Comparison of ENCODE assay signal across 15 mouse cellular contexts in the genomic region with DNA sequence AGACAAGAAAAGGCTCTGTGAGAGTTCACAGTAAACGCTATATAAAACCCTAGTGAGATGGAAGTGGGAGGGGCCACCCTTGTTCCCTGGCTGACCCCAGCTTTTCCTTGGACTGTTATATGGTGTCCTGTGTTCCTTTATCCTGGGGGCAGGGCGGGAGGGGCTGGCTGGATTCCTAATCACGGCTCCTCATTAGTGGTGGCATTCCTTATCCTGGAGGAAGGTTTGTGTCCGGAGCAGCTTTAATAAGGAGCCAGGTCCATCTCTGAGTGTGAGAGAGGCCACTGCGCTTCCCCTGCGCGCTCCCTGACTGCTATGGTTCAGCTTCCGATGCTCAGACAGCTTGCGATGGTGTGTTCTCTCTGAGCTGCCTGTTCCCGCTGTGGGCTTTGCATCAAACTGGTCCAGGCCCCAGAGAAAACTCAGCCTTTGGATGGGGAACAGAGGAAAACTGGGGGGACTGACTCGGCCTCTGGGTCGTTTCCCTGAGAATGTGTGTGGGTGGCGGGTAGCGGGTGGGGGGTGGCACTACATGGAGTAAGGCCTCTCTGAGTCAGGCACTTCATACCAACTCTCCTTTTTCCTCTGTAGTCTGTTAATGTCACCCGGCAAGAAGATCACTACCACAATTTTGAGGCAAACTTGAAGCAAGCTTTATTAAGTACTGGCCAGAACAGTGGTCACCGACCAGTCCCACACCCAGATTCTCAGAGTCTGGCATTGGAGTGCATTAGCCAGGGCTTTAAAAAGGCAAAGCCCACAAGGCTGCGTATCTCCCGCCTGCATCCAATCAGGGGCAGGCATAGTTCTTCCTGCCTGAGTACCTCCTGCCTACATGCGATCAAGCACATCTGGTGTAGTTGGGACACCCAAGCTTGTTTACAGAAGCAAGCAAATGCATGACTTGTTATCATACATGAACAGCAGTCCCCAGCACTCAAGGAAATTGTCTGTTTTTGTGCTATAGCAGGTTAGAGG. TPM values are rescaled to one million over a fixed set of nuclear protein-coding genes. Genes with fewer than 3 reads are reported as not detected.
DNase-seq lines count a peak whose midpoint lies in the region; ATAC-seq and TF ChIP-seq lines count a peak whose summit lies in the region.
"Had no signal": no experiment of that assay in that cellular context is flagged by ENCODE, and none has a peak within 500 bp of the region (broad histone marks: within the 10 kb centered on the region; RNA-seq: fewer than 3 reads in every experiment).

No protein-coding gene starts in this region.

- H3K4me2 ChIP-seq in embryonic facial prominence, embryonic 12.5 days (replicated peaks), result no peak overlapping the region
- H3K4me2 ChIP-seq: heart, embryonic 13.5 days; hindbrain, embryonic 14.5 days; kidney, embryonic 15.5 days; liver, embryonic 11.5 days had no signal

- no peaks in the 10 kb centered on the region for H3K27me3 ChIP-seq in embryonic facial prominence, embryonic 12.5 days
- H3K27me3 ChIP-seq: kidney, embryonic 15.5 days had no signal

- no peak; the same call in 1 of the 2 replicates for ATAC-seq in embryonic facial prominence, embryonic 12.5 days (ENCODE audit: insufficient number of reproducible peaks, insufficient read depth, low FRiP score, low TSS enrichment)

- 40% methylated on average over 19 of the region's 19 CpGs for WGBS in embryonic facial prominence, embryonic 12.5 days

- no peaks in the 10 kb centered on the region for H3K36me3 ChIP-seq in embryonic facial prominence, embryonic 12.5 days
- H3K36me3 ChIP-seq: heart, embryonic 13.5 days; kidney, embryonic 15.5 days had no signal

- no peak overlapping the region for H3K4me3 ChIP-seq in layer of hippocampus, adult 2 months
- no peak overlapping the region for H3K4me3 ChIP-seq in embryonic facial prominence, embryonic 12.5 days
- H3K4me3 ChIP-seq: gastrocnemius, adult 2 months; heart, embryonic 13.5 days; kidney, embryonic 15.5 days had no signal

- DNase-seq in layer of hippocampus, adult 2 months (ENCODE audit: low spot score in 2 of 2), result no peak
- DNase-seq in layer of hippocampus, adult 9-10 months (ENCODE audit: low spot score), result no peak
- peak; percentile 60 for DNase-seq in MN1 (ENCODE audit: low spot score)
- DNase-seq in retina, embryonic 14.5 days (ENCODE audit: low spot score), result peak; percentile 52
- DNase-seq in cerebellum, postnatal 25 days, result no peak
- DNase-seq in spleen, adult 12 weeks (ENCODE audit: low spot score), result no peak
- DNase-seq in left cerebral cortex, postnatal 14 days (ENCODE audit: low spot score in 2 of 2), result no peak
- DNase-seq: cerebellum, adult 8-10 months; gastrocnemius, adult 2 months; thymus, postnatal 4 days had no signal

- H3K4me1 ChIP-seq in embryonic facial prominence, embryonic 12.5 days, result peaks cover 11% of the 10 kb centered on the region

- H3K27ac ChIP-seq in layer of hippocampus, adult 2 months, result peak overlapping the region; percentile 67; the same call in 1 of the 2 replicates
- peak overlapping the region; percentile 19 for H3K27ac ChIP-seq in embryonic facial prominence, embryonic 12.5 days
- H3K27ac ChIP-seq: gastrocnemius, adult 2 months; heart, embryonic 13.5 days; hindbrain, embryonic 14.5 days; kidney, embryonic 15.5 days had no signal

- TF ChIP-seq CTCF in layer of hippocampus, adult 2 months (conservative IDR thresholded peaks at IDR 0.05), result no peak

- no peak overlapping the region; the same call in 1 of the 2 replicates for H3K9ac ChIP-seq in embryonic facial prominence, embryonic 12.5 days
- H3K9ac ChIP-seq: heart, embryonic 13.5 days; hindbrain, embryonic 14.5 days; kidney, embryonic 15.5 days had no signal

- no peaks in the 10 kb centered on the region for H3K9me3 ChIP-seq in embryonic facial prominence, embryonic 12.5 days
- H3K9me3 ChIP-seq: heart, embryonic 13.5 days; kidney, embryonic 15.5 days had no signal

- intact Hi-C loops in left cerebral cortex, postnatal 14 days (cut with DNase I), result no loop called here

RNA-seq across cellular contexts. Expression of gene Slc4a8, which starts 13.9 kb away (rescaled TPM):
- 10 to 100 TPM; 77.4 to 94.2 TPM for total RNA-seq in layer of hippocampus, adult 2 months (2021)
- polyA plus RNA-seq in embryonic facial prominence, embryonic 12.5 days (2016; fragmentation: Nextera tagmentation; extraction: Ambion mirVana), result 7.3 and 8.4 TPM in 2 replicates
- total RNA-seq in left cerebral cortex, postnatal 14 days (2021), result 10 to 100 TPM; 87.7 to 90.8 TPM

RNA-seq across cellular contexts. Expression of gene Galnt6, which starts 46.3 kb away (rescaled TPM):
- 1 to 10 TPM; 5.6 to 7.0 TPM for total RNA-seq in layer of hippocampus, adult 2 months (2021)
- polyA plus RNA-seq in embryonic facial prominence, embryonic 12.5 days (2016; fragmentation: Nextera tagmentation; extraction: Ambion mirVana), result 0.39 and 0.40 TPM in 2 replicates
- 1 to 10 TPM in 1 of 2 experiments, under 1 TPM in 1; 0.97 to 2.0 TPM for total RNA-seq in left cerebral cortex, postnatal 14 days (2021)

Comparison
In these comparisons a context has a peak if more than half of its experiments do, and no peak if none do; other contexts are left out.
1. DNase-seq: peak in MN1 (single experiment) and retina, embryonic 14.5 days (single experiment); none in layer of hippocampus, adult 2 months (0 of 2), layer of hippocampus, adult 9-10 months (single experiment), cerebellum, postnatal 25 days (0 of 2), spleen, adult 12 weeks (single experiment) and left cerebral cortex, postnatal 14 days (0 of 2).